Mouse (Mus musculus) midbrain, embryonic 12.5 days (tissue): ENCODE measurements around the gene Psmd2. TPM values are rescaled to one million over a fixed set of nuclear protein-coding genes. Genes with fewer than 3 reads are reported as not detected.
A peak's percentile ranks its signal among the peaks of the same experiment; 100 is the strongest.
"Not testable (repeated sequence)": the region's sequence is repeated elsewhere in the genome, so short reads cannot be mapped to it uniquely, and the experiment has no call there.

ENCODE experiments used
- ATAC-seq: fragments of 200-750 bp; cut with Nextera tagmentation; 2 replicates; pipeline ENCODE4 v1.8.0; 2017; ENCODE audit warnings: low read depth, moderate TSS enrichment, moderate library complexity; ENCODE audit not compliant: low FRiP score
- H3K27ac ChIP-seq: fragments of 300-500 bp; sonication (generic); replicated peaks from 2 replicates; pipeline ENCODE4 v1.5.1; 2016; ENCODE audit warnings: mild to moderate bottlenecking
- H3K27me3 ChIP-seq: fragments of 300-500 bp; sonication (generic); 2 replicates; pipeline ENCODE4 v1.6.1; 2016; ENCODE audit warnings: mild to moderate bottlenecking
- H3K36me3 ChIP-seq: fragments of 300-500 bp; sonication (generic); 2 replicates; pipeline ENCODE4 v1.6.1; 2016
- H3K4me1 ChIP-seq: fragments of 300-500 bp; sonication (generic); 2 replicates; pipeline ENCODE4 v1.6.1; 2016
- H3K4me2 ChIP-seq: fragments of 300-500 bp; sonication (generic); replicated peaks from 2 replicates; pipeline ENCODE4 v1.6.1; 2016; ENCODE audit warnings: mild to moderate bottlenecking, moderate library complexity
- H3K4me3 ChIP-seq: fragments of 300-500 bp; sonication (generic); 2 replicates; pipeline ENCODE4 v1.5.1; 2016; ENCODE audit warnings: mild to moderate bottlenecking
- H3K9ac ChIP-seq: fragments of 300-500 bp; sonication (generic); replicated peaks from 2 replicates; pipeline ENCODE4 v1.6.1; 2016; ENCODE audit warnings: mild to moderate bottlenecking, moderate library complexity
- H3K9me3 ChIP-seq: fragments of 300-500 bp; sonication (generic); 2 replicates; pipeline ENCODE4 v1.6.1; 2016; ENCODE audit warnings: mild to moderate bottlenecking
- WGBS: fragments of 180-500 bp; shearing (Covaris S2); methylation state at CpG from one replicate; pipeline ENCODE4 v1.1.7; 2016; 5-methylcytosine and 5-hydroxymethylcytosine counted together
- polyA plus RNA-seq: library from polyadenylated mRNA; unstranded; fragments of >200 nt; fragmentation: Nextera tagmentation; extraction: Ambion mirVana; gene quantifications from 2 replicates; pipeline ENCODE4 v1.2.1, GENCODE M21; 2016

Psmd2 gene
- polyA plus RNA-seq, 1 experiment from 2014 or later = 443 TPM

GRCm38 (mm10) chr16:20623211-20623610 lies 28.2 kb upstream of the Psmd2 start:
- ATAC-seq = no peak
- no peaks in the 10 kb centered on the region for H3K36me3 ChIP-seq
- H3K27me3 ChIP-seq = peaks cover 16% of the 10 kb centered on the region
- 56% methylated on average over 2 of the region's 2 CpGs for WGBS
- H3K4me3 ChIP-seq = no peak overlapping the region
- H3K4me1 ChIP-seq = peaks cover 26% of the 10 kb centered on the region
- H3K9ac ChIP-seq = no peak overlapping the region
- no peaks in the 10 kb centered on the region for H3K9me3 ChIP-seq
- no peak overlapping the region for H3K4me2 ChIP-seq
- H3K27ac ChIP-seq = 0 out of 2 replicates have a peak overlapping the region, but pooled peaks have one; percentile 90

DNA sequence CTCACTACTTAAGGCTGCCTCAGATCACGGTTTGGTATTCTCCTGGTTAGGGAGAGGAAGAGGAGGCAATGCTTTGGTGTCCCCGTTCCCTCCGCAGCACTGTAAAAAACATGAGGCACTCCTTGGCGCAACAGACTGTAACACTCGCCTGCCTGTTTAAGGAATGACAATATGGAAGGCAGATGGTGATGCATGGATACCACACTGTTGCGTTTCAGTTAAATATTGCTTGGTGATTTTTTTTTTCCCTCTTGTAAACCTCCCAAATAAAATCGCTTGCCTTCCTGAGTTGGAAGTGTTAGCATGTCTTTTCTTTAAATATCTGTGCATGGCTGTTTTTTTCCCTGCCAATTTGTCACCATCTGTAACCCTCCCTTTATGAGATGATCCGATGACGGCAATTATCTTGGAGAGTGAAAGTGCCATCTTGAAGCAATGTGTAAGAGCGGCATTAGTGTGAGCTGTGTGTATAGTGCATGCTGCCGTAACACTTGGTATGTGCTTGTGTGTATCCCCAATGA lies 22.5 kb upstream of the Psmd2 start:
- Histone ChIP-seq H3K9ac (no peak overlapping the region), H3K9me3 (no peaks in the 10 kb centered on the region), H3K27ac (no peak overlapping the region), H3K27me3 (peaks cover 20% of the 10 kb centered on the region), H3K4me2 (peak overlapping the region; percentile 97), H3K36me3 (no peaks in the 10 kb centered on the region), H3K4me1 (0 out of 2 replicates have a peak, but pooled peaks cover 12% of the 10 kb centered on the region), H3K4me3 (no peak overlapping the region)
- no peak for ATAC-seq
- WGBS = 61% methylated on average over 11 of the region's 11 CpGs

GRCm38 (mm10) chr16:20629731-20630634 lies 21.5 kb upstream of the Psmd2 start, which contains the start of gene Ece2:
TSS of gene Ece2 (plus strand) at chr16:20629828.
- Histone ChIP-seq H3K27me3 (peaks cover 18% of the 10 kb centered on the region), H3K36me3 (peaks cover 6% of the 10 kb centered on the region; the same call in 1 of the 2 replicates), H3K9ac (peak within 1 kb of the TSS; percentile 78), H3K4me1 (0 out of 2 replicates have a peak, but pooled peaks cover 12% of the 10 kb centered on the region), H3K9me3 (no peaks in the 10 kb centered on the region), H3K27ac (no peak within 1 kb of the TSS), H3K4me2 (peak within 1 kb of the TSS; percentile 97), H3K4me3 (peak within 1 kb of the TSS; percentile 63)
- peak; percentile 74 for ATAC-seq
- 9% methylated on average over 43 of the region's 54 CpGs for WGBS

- Histone ChIP-seq H3K27ac (no peak overlapping the region), H3K36me3 (peaks cover 6% of the 10 kb centered on the region; the same call in 1 of the 2 replicates), H3K9ac (no peak overlapping the region), H3K9me3 (no peaks in the 10 kb centered on the region), H3K27me3 (no peaks in the 10 kb centered on the region), H3K4me1 (no peaks in the 10 kb centered on the region), H3K4me3 (no peak overlapping the region), H3K4me2 (no peak overlapping the region)
- no peak for ATAC-seq
- 83% methylated on average over 8 of the region's 8 CpGs for WGBS
Measured at GRCm38 (mm10) chr16:20637410-20637809, 14.0 kb upstream of the Psmd2 start.

DNA sequence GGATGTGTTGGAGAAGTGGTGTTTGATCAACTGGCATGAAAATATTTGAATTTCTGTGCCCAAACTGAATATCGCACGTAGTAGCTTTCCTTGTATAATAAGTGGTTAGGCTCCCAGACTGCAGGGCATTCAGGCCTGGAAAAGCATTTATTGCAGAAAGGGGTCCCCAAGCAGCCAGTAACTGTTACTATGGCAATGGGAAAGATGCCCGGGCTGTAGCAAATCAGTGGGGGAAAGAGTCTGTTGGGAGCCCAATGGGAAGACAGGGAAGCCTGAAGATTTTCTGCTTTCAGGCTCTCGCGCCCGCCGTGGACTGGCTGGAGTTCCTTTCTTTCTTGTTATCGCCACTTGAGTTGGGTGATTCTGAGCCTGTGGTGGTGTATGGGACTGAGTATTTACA lies 13.1 kb upstream of the Psmd2 start:
- Histone ChIP-seq H3K9me3 (no peaks in the 10 kb centered on the region), H3K27me3 (no peaks in the 10 kb centered on the region), H3K4me2 (no peak overlapping the region), H3K9ac (no peak overlapping the region), H3K27ac (no peak overlapping the region), H3K4me3 (no peak overlapping the region), H3K36me3 (peaks cover 6% of the 10 kb centered on the region; the same call in 1 of the 2 replicates), H3K4me1 (no peaks in the 10 kb centered on the region)
- WGBS = 76% methylated on average over 8 of the region's 8 CpGs
- no peak for ATAC-seq

DNA sequence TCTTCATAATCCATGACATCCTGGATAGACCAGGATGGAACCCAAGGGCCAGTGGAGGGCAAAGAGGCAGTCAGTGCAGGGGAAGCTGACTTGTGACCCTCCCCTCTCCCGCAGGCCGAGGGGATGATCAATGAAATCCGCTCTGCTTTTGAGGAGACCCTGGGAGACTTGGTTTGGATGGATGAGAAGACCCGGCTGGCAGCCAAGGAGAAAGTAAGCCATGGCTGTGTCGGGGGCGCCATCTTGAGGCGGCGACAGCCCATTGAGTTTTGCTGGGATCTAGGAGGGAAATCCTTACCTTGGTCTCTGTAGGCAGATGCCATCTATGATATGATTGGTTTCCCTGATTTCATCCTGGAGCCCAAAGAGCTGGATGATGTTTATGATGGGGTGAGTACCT lies 9.3 kb upstream of the Psmd2 start:
- Histone ChIP-seq H3K36me3 (no peaks in the 10 kb centered on the region), H3K4me1 (no peaks in the 10 kb centered on the region), H3K9me3 (no peaks in the 10 kb centered on the region), H3K4me3 (no peak overlapping the region), H3K27me3 (no peaks in the 10 kb centered on the region), H3K27ac (no peak overlapping the region), H3K9ac (no peak overlapping the region), H3K4me2 (no peak overlapping the region)
- 3% methylated on average over 8 of the region's 8 CpGs for WGBS
- ATAC-seq = peak; percentile 66; the same call in 1 of the 2 replicates

GRCm38 (mm10) chr16:20643911-20644310 lies 7.5 kb upstream of the Psmd2 start:
- H3K4me3 ChIP-seq = no peak overlapping the region
- 86% methylated on average over 7 of the region's 7 CpGs for WGBS
- H3K27me3 ChIP-seq = no peaks in the 10 kb centered on the region
- no peaks in the 10 kb centered on the region for H3K9me3 ChIP-seq
- H3K36me3 ChIP-seq = no peaks in the 10 kb centered on the region
- no peak for ATAC-seq
- H3K27ac ChIP-seq = no peak overlapping the region
- no peak overlapping the region for H3K4me2 ChIP-seq
- no peaks in the 10 kb centered on the region for H3K4me1 ChIP-seq
- H3K9ac ChIP-seq = no peak overlapping the region

DNA sequence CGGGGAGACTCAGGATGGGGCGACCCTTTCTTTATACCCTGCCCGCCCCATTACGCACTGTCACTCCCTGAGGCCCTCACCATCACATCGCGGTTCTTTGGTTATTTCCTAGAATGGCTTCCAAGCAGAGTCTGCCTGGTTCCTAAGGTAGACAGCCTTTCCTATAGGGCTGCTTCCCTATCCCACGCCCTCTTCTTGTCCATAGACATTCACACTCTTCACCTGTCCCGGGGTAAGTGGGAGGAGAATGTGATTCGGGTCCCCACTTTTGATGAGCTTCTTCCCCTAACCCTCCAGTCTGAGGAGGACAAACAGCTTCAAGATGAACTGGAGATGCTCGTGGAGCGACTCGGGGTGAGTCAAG lies 477 bp downstream of the Psmd2 start:
- Histone ChIP-seq H3K4me3 (peak overlapping the region; percentile 91), H3K4me1 (peaks cover 19% of the 10 kb centered on the region), H3K27ac (0 out of 2 replicates have a peak overlapping the region, but pooled peaks have one; percentile 75), H3K4me2 (peak overlapping the region; percentile 94), H3K36me3 (peaks cover 30% of the 10 kb centered on the region), H3K27me3 (no peaks in the 10 kb centered on the region), H3K9me3 (no peaks in the 10 kb centered on the region), H3K9ac (peak overlapping the region; percentile 90)
- no peak for ATAC-seq
- 12% methylated on average over 12 of the region's 12 CpGs for WGBS

- no peaks in the 10 kb centered on the region for H3K27me3 ChIP-seq
- no peak overlapping the region for H3K27ac ChIP-seq
- no peak overlapping the region for H3K9ac ChIP-seq
- H3K4me1 ChIP-seq = peaks cover 19% of the 10 kb centered on the region
- H3K4me3 ChIP-seq = 0 out of 2 replicates have a peak overlapping the region, but pooled peaks have one; percentile 91
- H3K4me2 ChIP-seq = peak overlapping the region; percentile 94; the same call in 1 of the 2 replicates
- H3K36me3 ChIP-seq = peaks cover 44% of the 10 kb centered on the region
- H3K9me3 ChIP-seq = no peaks in the 10 kb centered on the region
- ATAC-seq = no peak
- WGBS = 53% methylated on average over 2 of the region's 2 CpGs
Measured at GRCm38 (mm10) chr16:20653315-20653714, 1.9 kb downstream of the Psmd2 start.

DNA sequence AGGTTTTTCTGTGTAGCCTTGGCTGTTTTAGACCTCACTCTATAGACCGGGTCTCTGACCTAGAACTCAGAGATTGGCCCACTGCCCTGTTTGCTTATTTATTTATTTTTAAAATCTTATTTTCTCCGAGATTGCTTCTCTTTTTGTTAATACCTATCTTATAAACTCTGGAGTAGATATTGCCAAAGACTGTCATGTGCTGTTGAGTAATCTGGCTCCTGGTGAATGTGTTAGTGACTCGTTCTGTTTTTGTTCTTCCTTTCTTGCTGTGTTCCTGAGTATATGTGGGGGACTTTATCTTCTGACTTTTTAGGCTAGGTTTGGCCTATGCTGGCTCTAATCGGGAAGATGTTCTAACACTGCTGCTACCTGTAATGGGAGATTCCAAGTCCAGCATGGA lies 6.2 kb downstream of the Psmd2 start:
- H3K4me2 ChIP-seq = no peak overlapping the region
- no peak overlapping the region for H3K4me3 ChIP-seq
- no peak overlapping the region for H3K9ac ChIP-seq
- ATAC-seq = no peak
- no peaks in the 10 kb centered on the region for H3K9me3 ChIP-seq
- 88% methylated on average over 4 of the region's 4 CpGs for WGBS
- H3K36me3 ChIP-seq = peaks cover 86% of the 10 kb centered on the region
- H3K27me3 ChIP-seq = no peaks in the 10 kb centered on the region
- H3K4me1 ChIP-seq = peaks cover 8% of the 10 kb centered on the region
- H3K27ac ChIP-seq = no peak overlapping the region

DNA sequence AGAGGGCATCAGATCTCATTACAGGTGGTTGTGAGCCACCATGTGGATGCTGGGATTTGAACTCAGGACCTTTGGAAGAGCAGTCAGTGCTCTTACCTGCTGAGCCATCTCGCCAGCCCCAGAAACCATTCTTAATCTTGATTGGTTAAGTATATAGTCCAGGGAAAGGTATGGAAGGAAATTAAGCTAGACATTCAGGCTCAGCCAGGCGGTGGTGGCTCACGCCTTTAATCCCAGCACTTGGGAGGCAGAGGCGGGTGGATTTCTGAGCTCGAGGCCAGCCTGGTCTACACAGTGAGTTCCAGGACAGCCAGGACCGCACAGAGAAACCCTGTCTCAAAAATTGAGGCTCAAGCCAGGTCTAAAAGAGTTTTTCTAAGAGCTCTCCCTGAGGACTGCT lies 16.6 kb downstream of the Psmd2 start, which contains the start of gene Eif4g1:
Eif4g1 (plus strand) TSS at position 301 of the 400 bp plus-strand sequence.
- 95% methylated on average over 5 of the region's 6 CpGs for WGBS
- not testable (repeated sequence) for ATAC-seq

GRCm38 (mm10) chr16:20670291-20670690 lies 18.8 kb downstream of the Psmd2 start:
- no peak overlapping the region for H3K4me2 ChIP-seq
- no peak overlapping the region for H3K4me3 ChIP-seq
- peaks cover 19% of the 10 kb centered on the region for H3K4me1 ChIP-seq
- H3K9ac ChIP-seq = no peak overlapping the region
- no peaks in the 10 kb centered on the region for H3K9me3 ChIP-seq
- ATAC-seq = no peak
- no peaks in the 10 kb centered on the region for H3K27me3 ChIP-seq
- H3K27ac ChIP-seq = no peak overlapping the region
- WGBS = 92% methylated on average over 3 of the region's 3 CpGs
- peaks cover 11% of the 10 kb centered on the region for H3K36me3 ChIP-seq

More for the DNA sequence above, 16.6 kb downstream of the Psmd2 start, which contains the start of gene Eif4g1:
- peaks cover 16% of the 10 kb centered on the region for H3K36me3 ChIP-seq
- not testable (repeated sequence) for H3K4me1 ChIP-seq, H3K27me3 ChIP-seq, H3K4me3 ChIP-seq, H3K9me3 ChIP-seq, H3K27ac ChIP-seq, H3K9ac ChIP-seq, H3K4me2 ChIP-seq
